Mouse (Mus musculus): ENCODE data around the gene Prdm9. TPM values are rescaled to one million over a fixed set of nuclear protein-coding genes. Genes with fewer than 3 reads are reported as not detected.
A peak's percentile ranks its signal among the peaks of the same experiment; 100 is the strongest.

Gene Prdm9
- polyA plus RNA-seq (2015; fragmentation: Nextera tagmentation; extraction: Ambion mirVana), result 2.1 and 2.7 TPM in 2 replicates

DNA sequence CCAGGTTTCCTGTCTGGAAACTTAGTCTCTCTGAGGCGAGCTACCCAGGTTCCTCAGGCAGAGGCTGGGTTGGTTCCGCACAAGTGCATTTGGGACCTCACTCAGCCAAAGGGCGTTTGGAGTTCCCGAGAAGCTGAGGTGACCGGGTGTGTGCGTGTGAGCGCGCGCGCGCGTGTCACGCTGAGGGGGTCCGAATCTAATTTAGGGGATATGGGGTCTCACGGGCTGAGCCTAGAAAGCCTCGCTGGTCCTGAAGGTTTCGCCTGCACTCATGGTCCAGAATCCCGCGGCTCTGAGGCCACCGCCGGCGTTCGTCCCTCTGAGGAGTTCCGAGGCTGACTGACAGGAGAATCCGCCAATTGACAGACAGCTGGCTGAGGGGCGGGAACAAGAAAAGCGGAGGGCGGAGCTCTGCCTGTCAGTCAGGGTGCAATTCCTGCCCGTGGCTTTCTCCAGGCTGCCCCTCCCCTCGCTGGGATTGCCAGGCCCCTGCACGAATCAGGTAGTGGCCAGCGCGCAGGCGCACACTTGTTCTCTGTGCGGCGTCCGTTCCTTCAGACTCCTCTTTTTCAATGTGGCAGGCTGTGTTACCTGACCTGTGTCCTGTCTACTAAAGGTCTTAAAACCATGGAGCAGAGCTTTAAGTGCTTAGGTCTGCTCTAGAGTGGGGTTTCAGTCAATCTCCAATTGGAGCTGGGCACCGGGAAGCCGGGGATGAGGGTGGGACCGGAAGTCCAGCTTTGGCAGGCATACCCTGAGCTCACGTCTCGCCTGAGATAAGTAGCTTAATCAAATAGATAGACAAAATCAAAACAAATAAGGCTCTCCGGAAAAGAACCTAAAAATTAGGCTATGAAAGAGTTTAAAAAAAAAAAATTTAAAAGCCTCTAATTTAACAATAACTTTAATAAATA is at the start of gene Prdm9:
Gene Prdm9 (minus strand): TSS at position 341 of the 914 bp plus-strand sequence.
- 0% methylated on average over 43 of the region's 43 CpGs for WGBS

DNA sequence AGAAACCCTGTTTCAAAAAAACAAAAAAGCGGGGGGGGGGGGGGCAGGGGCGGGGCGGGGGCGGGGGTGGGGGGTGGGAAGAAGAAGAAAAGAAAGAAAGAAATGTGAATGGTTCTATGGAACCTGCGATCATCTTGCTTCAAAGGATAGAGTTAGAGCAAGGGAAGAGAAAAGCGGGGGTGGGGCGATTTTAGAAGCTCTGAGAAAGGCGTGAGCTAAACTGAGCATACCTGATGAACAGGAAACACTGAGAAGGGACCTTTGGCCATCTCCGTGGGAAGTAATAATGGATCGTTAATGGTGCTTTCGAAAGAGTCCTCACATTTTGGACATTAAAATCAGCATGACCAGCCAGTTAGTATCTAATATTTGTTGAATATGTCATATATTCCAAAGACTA is 35.3 kb upstream of the Prdm9 start:
- H3K36me3 ChIP-seq (ENCODE audit: insufficient read depth, low read length), result no peaks in the 10 kb centered on the region
- H3K4me3 ChIP-seq (ENCODE audit: low read length), result no peak overlapping the region
- H3K9me3 ChIP-seq (ENCODE audit: low read length), result no peaks in the 10 kb centered on the region
- no peak overlapping the region for H3K4me2 ChIP-seq (replicated peaks; ENCODE audit: low read depth, low read length)
- H3K9ac ChIP-seq (replicated peaks; ENCODE audit: low read length), result no peak overlapping the region
- no peaks in the 10 kb centered on the region for H3K27me3 ChIP-seq (ENCODE audit: insufficient read depth, low read length)
- no peak overlapping the region for H3K27ac ChIP-seq (ENCODE audit: low read length)
- no peak for ATAC-seq (ENCODE audit: low FRiP score, low TSS enrichment)
- 84% methylated on average over 9 of the region's 11 CpGs for WGBS
- no peaks in the 10 kb centered on the region for H3K4me1 ChIP-seq (ENCODE audit: insufficient read depth, low read length)

More for the DNA sequence above, at the start of gene Prdm9:
- Histone ChIP-seq H3K4me3 (ENCODE audit: low read length) (peak within 1 kb of the TSS; percentile 79), H3K4me2 (replicated peaks; ENCODE audit: low read depth, low read length) (peak within 1 kb of the TSS; percentile 96), H3K27ac (ENCODE audit: low read length) (peak within 1 kb of the TSS; percentile 99), H3K9ac (replicated peaks; ENCODE audit: low read length) (peak within 1 kb of the TSS; percentile 93), H3K4me1 (ENCODE audit: insufficient read depth, low read length) (peaks cover 4% of the 10 kb centered on the region; the same call in 1 of the 2 replicates), H3K9me3 (ENCODE audit: low read length) (no peaks in the 10 kb centered on the region), H3K36me3 (ENCODE audit: insufficient read depth, low read length) (no peaks in the 10 kb centered on the region), H3K27me3 (ENCODE audit: insufficient read depth, low read length) (no peaks in the 10 kb centered on the region)
- peak; percentile 99 for ATAC-seq (ENCODE audit: low FRiP score, low TSS enrichment)

DNA sequence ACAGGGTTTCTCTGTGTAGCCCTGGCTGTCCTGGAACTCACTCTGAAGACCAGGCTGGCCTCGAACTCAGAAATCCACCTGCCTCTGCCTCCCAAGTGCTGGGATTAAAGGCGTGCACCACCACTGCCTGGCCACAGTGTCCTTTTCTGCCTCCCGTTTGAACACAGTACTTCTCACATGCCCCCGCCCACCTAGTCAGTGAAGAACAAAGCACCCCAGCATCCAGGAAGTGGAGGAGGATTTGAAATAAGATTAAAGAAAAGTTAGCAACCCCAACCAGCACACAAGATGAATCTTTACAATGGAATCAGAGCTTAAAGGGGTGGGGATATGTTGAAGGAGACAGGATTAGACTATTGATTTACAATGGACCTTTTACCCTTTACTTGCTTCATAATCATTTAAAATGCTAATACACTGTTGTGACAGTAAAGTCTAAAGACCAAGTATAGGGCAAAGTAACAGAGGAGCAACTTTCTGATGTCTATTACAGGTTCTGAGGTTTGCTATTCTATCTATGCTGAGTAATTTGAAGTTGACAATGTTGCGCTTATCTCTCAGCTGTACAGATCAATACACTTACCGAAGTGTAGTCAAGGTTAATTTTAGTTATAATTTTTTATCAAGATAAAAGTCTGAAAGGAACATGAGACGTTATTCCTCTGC is 27.2 kb upstream of the Prdm9 start:
- 76% methylated on average over 7 of the region's 7 CpGs for WGBS
- Histone ChIP-seq H3K27me3 (ENCODE audit: insufficient read depth, low read length) (no peaks in the 10 kb centered on the region), H3K4me1 (ENCODE audit: insufficient read depth, low read length) (no peaks in the 10 kb centered on the region), H3K36me3 (ENCODE audit: insufficient read depth, low read length) (no peaks in the 10 kb centered on the region), H3K9me3 (ENCODE audit: low read length) (no peaks in the 10 kb centered on the region), H3K9ac (replicated peaks; ENCODE audit: low read length) (no peak overlapping the region), H3K4me3 (ENCODE audit: low read length) (no peak overlapping the region), H3K27ac (ENCODE audit: low read length) (no peak overlapping the region), H3K4me2 (replicated peaks; ENCODE audit: low read depth, low read length) (no peak overlapping the region)
- no peak for ATAC-seq (ENCODE audit: low FRiP score, low TSS enrichment)

DNA sequence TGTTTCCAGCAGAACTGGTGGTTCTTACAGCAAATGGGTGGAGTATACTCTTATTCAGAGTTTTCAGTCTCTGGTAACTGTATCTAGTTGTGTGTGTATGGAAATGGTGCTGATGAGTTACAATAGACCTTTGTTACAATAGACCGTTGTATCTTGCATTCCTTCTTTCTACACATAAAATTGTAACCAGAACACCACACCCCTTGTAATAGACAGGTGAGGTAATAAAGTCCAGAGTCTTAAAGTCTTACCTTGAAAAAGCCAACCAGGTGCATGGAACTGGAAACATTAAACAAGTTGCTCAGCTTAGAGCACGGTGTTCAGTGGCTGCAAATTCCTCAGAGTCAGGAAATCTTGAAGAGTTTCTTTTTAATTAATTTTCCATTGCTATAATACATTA is 24.0 kb upstream of the Prdm9 start:
- Histone ChIP-seq H3K27ac (ENCODE audit: low read length) (no peak overlapping the region), H3K4me3 (ENCODE audit: low read length) (no peak overlapping the region), H3K27me3 (ENCODE audit: insufficient read depth, low read length) (no peaks in the 10 kb centered on the region), H3K36me3 (ENCODE audit: insufficient read depth, low read length) (no peaks in the 10 kb centered on the region), H3K4me1 (ENCODE audit: insufficient read depth, low read length) (no peaks in the 10 kb centered on the region), H3K9ac (replicated peaks; ENCODE audit: low read length) (no peak overlapping the region), H3K9me3 (ENCODE audit: low read length) (no peaks in the 10 kb centered on the region), H3K4me2 (replicated peaks; ENCODE audit: low read depth, low read length) (no peak overlapping the region)
- ATAC-seq (ENCODE audit: low FRiP score, low TSS enrichment), result no peak
- 66% methylated on average over 2 of the region's 2 CpGs for WGBS

DNA sequence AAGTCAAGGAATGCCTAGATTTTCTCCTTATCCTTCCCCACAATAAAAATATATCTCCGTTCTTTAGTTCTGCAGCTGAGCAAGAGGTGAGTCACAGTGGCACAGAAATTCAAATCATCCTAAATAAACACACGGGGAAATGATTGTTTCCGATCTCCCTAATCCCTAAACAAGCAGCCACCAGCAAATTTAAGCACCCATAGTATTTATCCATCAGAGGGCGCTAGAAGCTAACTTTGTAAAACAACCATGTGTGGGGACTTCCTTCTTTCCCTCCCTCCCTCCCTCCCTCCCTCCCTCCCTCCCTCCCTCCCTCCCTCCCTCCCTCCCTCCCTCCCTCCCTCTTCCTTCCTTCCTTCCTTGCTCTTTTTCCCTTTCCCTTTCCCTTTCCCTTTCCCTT is 21.5 kb upstream of the Prdm9 start:
- Histone ChIP-seq H3K9me3 (ENCODE audit: low read length) (no peaks in the 10 kb centered on the region), H3K27ac (ENCODE audit: low read length) (no peak overlapping the region), H3K4me1 (ENCODE audit: insufficient read depth, low read length) (no peaks in the 10 kb centered on the region), H3K36me3 (ENCODE audit: insufficient read depth, low read length) (no peaks in the 10 kb centered on the region), H3K4me2 (replicated peaks; ENCODE audit: low read depth, low read length) (no peak overlapping the region), H3K4me3 (ENCODE audit: low read length) (no peak overlapping the region), H3K27me3 (ENCODE audit: insufficient read depth, low read length) (no peaks in the 10 kb centered on the region), H3K9ac (replicated peaks; ENCODE audit: low read length) (no peak overlapping the region)
- ATAC-seq (ENCODE audit: low FRiP score, low TSS enrichment), result no peak
- WGBS, result 40% methylated on average over 4 of the region's 4 CpGs

DNA sequence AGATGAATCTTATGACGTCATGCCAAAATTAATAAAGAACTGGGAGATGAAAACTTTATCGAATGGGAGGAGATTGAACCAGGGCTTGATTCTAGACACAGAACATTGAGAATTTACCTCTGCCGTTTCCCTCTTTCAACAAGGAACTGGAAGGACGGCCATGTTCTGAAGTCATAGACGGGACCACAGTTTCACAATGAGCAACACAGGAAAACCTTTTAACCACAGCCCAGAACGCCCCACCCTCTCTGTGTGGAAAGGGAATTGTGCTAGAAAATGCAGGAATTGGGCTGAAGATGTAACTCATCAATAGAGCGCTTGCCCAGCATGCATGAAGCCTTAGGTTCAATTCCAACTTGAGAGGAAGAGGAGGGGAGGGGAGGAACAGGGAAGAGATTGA is 18.9 kb upstream of the Prdm9 start:
- no peaks in the 10 kb centered on the region for H3K27me3 ChIP-seq (ENCODE audit: insufficient read depth, low read length)
- 86% methylated on average over 7 of the region's 7 CpGs for WGBS
- no peaks in the 10 kb centered on the region for H3K36me3 ChIP-seq (ENCODE audit: insufficient read depth, low read length)
- no peak overlapping the region for H3K9ac ChIP-seq (replicated peaks; ENCODE audit: low read length)
- H3K4me1 ChIP-seq (ENCODE audit: insufficient read depth, low read length), result no peaks in the 10 kb centered on the region
- no peak overlapping the region for H3K27ac ChIP-seq (ENCODE audit: low read length)
- ATAC-seq (ENCODE audit: low FRiP score, low TSS enrichment), result no peak
- H3K9me3 ChIP-seq (ENCODE audit: low read length), result no peaks in the 10 kb centered on the region
- H3K4me3 ChIP-seq (ENCODE audit: low read length), result no peak overlapping the region
- H3K4me2 ChIP-seq (replicated peaks; ENCODE audit: low read depth, low read length), result no peak overlapping the region

DNA sequence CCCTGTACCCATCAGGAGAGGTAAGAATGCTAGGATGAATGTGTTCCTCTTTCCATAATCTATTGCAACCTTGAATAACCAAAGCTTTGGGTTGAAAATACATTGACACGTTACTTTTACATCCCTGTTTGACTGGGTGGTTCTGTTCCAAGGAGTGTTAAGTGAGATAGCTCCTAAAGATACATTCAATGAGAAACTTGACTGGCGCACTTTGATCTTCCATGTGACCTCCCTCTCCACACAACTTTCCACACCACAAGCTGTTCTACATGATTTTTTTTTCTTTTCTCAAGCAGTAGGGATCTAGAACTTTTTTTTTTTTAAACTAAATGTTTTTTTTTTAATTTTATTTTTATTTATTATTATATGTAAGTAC is 15.9 kb upstream of the Prdm9 start:
- ATAC-seq (ENCODE audit: low FRiP score, low TSS enrichment), result no peak
- WGBS, result 96% methylated on average over 2 of the region's 2 CpGs
- Histone ChIP-seq H3K9ac (replicated peaks; ENCODE audit: low read length) (no peak overlapping the region), H3K4me3 (ENCODE audit: low read length) (no peak overlapping the region), H3K36me3 (ENCODE audit: insufficient read depth, low read length) (no peaks in the 10 kb centered on the region), H3K4me2 (replicated peaks; ENCODE audit: low read depth, low read length) (no peak overlapping the region), H3K4me1 (ENCODE audit: insufficient read depth, low read length) (no peaks in the 10 kb centered on the region), H3K9me3 (ENCODE audit: low read length) (no peaks in the 10 kb centered on the region), H3K27me3 (ENCODE audit: insufficient read depth, low read length) (peaks cover 3% of the 10 kb centered on the region; the same call in 1 of the 2 replicates), H3K27ac (ENCODE audit: low read length) (no peak overlapping the region)

DNA sequence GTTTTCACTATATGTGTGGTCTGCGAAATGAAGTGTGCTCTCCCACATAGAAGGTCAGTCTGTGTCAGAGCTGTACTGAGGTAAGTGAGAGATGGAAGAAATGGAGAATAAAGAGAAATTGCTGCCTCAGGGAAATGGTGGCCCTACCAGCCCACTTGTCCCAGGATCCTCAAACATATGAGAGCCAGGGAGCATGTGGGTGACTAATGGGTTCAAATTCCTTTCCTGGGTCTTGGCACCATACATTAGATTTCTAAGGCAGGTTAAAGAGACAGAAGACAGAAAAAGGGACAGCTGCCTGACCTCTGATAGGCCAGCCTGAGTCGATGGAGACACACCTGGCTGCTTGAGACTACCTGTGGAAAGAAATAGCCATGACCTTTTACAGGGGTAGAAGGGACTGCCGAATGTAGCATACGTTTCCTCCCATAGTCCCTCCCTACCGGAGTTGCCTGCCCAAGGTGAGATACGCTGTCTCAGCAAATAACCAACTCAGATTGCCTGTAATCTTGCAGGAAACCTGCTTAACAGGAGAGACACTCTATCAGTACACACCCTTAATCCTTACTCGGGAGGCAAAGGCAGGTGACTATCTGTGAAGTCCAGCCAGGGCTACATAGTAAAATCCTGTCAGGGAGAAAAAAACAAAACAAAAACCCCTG is 15.4 kb upstream of the Prdm9 start:
- no peak overlapping the region for H3K27ac ChIP-seq (ENCODE audit: low read length)
- no peaks in the 10 kb centered on the region for H3K4me1 ChIP-seq (ENCODE audit: insufficient read depth, low read length)
- H3K9me3 ChIP-seq (ENCODE audit: low read length), result no peaks in the 10 kb centered on the region
- WGBS, result 84% methylated on average over 7 of the region's 7 CpGs
- H3K4me3 ChIP-seq (ENCODE audit: low read length), result no peak overlapping the region
- H3K9ac ChIP-seq (replicated peaks; ENCODE audit: low read length), result no peak overlapping the region
- ATAC-seq (ENCODE audit: low FRiP score, low TSS enrichment), result no peak
- no peak overlapping the region for H3K4me2 ChIP-seq (replicated peaks; ENCODE audit: low read depth, low read length)
- H3K27me3 ChIP-seq (ENCODE audit: insufficient read depth, low read length), result peaks cover 3% of the 10 kb centered on the region; the same call in 1 of the 2 replicates
- H3K36me3 ChIP-seq (ENCODE audit: insufficient read depth, low read length), result no peaks in the 10 kb centered on the region

DNA sequence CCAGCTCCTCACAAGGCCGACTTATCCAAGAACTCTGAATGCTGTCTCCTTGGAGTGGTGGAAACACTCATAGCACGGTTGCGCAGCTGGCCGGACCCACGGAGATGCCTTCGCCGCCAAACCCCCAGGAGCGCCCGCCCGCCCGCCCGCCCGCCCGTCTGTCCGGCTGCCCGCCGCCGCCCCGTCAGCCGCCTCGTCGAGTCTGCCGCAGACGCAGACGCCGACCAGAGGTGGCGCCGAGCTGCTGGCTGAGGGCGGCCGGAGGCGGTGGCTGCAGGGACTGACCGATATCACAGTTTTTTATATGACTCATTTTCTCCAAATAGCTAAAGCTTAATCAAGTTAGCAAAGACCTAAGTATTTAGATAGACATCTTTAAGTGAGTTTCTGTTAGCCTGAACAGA is 13.1 kb upstream of the Prdm9 start:
- under 1% methylated on average over 32 of the region's 32 CpGs for WGBS
- peak overlapping the region; percentile 38; the same call in 1 of the 2 replicates for H3K9ac ChIP-seq (replicated peaks; ENCODE audit: low read length)
- H3K4me2 ChIP-seq (replicated peaks; ENCODE audit: low read depth, low read length), result peak overlapping the region; percentile 58
- H3K4me1 ChIP-seq (ENCODE audit: insufficient read depth, low read length), result no peaks in the 10 kb centered on the region
- H3K9me3 ChIP-seq (ENCODE audit: low read length), result no peaks in the 10 kb centered on the region
- H3K36me3 ChIP-seq (ENCODE audit: insufficient read depth, low read length), result no peaks in the 10 kb centered on the region
- peaks cover 3% of the 10 kb centered on the region; the same call in 1 of the 2 replicates for H3K27me3 ChIP-seq (ENCODE audit: insufficient read depth, low read length)
- no peak overlapping the region for H3K27ac ChIP-seq (ENCODE audit: low read length)
- peak overlapping the region; percentile 34 for H3K4me3 ChIP-seq (ENCODE audit: low read length)
- peak; percentile 81; the same call in 1 of the 2 replicates for ATAC-seq (ENCODE audit: low FRiP score, low TSS enrichment)
